Mouse (Mus musculus) CH12.LX (cell line): ENCODE data around the gene Zfp458. TPM values are rescaled to one million over a fixed set of nuclear protein-coding genes. Genes with fewer than 3 reads are reported as not detected.

Experiments
- DNase-seq: peaks from one replicate; pipeline ENCODE4 v3.0.0-alpha.2; 2013; ENCODE audit errors: extremely low read depth
- H3K27ac ChIP-seq: 2 replicates; pipeline ENCODE4 v1.5.1; 2012; ENCODE audit warnings: low read depth, mild to moderate bottlenecking, control low read depth, moderate library complexity; ENCODE audit not compliant: insufficient read depth
- H3K27me3 ChIP-seq: replicated peaks from 2 replicates; pipeline ENCODE3; 2012; ENCODE audit warnings: inconsistent platforms
- H3K36me3 ChIP-seq, 2 experiments: replicated peaks in 1 of 2; 2 replicates each; pipeline versions ENCODE3 to v1.6.1; 2012; ENCODE audit warnings: inconsistent platforms in 1 of 2, low read length in 1 of 2, mild to moderate bottlenecking in 1 of 2, mixed read lengths in 1 of 2, moderate library complexity in 1 of 2; ENCODE audit not compliant: control insufficient read depth in 1 of 2, insufficient read depth in 1 of 2
- H3K4me1 ChIP-seq, 2 experiments: 2 replicates each; pipeline ENCODE4 v1.6.1; 2012; ENCODE audit warnings: inconsistent platforms in 1 of 2, moderate library complexity in 1 of 2; ENCODE audit not compliant: insufficient read depth in 2 of 2, control insufficient read depth in 1 of 2
- H3K4me2 ChIP-seq: 2 replicates; pipeline ENCODE4 v1.6.1; 2012; ENCODE audit warnings: low read depth, mild to moderate bottlenecking, control low read depth; ENCODE audit not compliant: poor library complexity, insufficient read depth, severe bottlenecking
- H3K4me3 ChIP-seq, 3 experiments: fragments of 150-350 bp in 1 of 3; sonication (generic) in 1 of 3; replicated peaks in 1 of 3; 2 replicates each; pipeline versions ENCODE3 to v1.5.1; 2011 to 2012; ENCODE audit warnings: low read depth in 2 of 3, low read length in 2 of 3, mild to moderate bottlenecking in 2 of 3, moderate library complexity in 2 of 3, control low read depth in 1 of 3, improper control_type of control experiment in 1 of 3, inconsistent platforms in 1 of 3, mixed read lengths in 1 of 3; ENCODE audit not compliant: poor library complexity in 1 of 3
- H3K79me2 ChIP-seq: replicated peaks from 2 replicates; pipeline ENCODE4 v1.6.1; 2012; ENCODE audit warnings: mild to moderate bottlenecking, moderate library complexity; ENCODE audit not compliant: control insufficient read depth, poor library complexity, insufficient read depth, severe bottlenecking; ENCODE audit errors: extremely low read depth
- H3K9ac ChIP-seq: 2 replicates; pipeline ENCODE4 v1.6.1; 2012; ENCODE audit warnings: low read depth, mild to moderate bottlenecking, control low read depth, moderate library complexity; ENCODE audit not compliant: insufficient read depth
- H3K9me3 ChIP-seq: replicated peaks from 2 replicates; pipeline ENCODE3; 2012; ENCODE audit warnings: low read length, inconsistent platforms, mixed read lengths
- BHLHE40 ChIP-seq: IDR thresholded peaks from 2 replicates; pipeline ENCODE4 v1.6.1; 2011; ENCODE audit warnings: mild to moderate bottlenecking, low read depth, low read length, improper control_type of control experiment
- CHD1 ChIP-seq: IDR thresholded peaks from 2 replicates; pipeline ENCODE4 v1.6.1; 2012; ENCODE audit warnings: low read depth, low read length, improper control_type of control experiment, inconsistent platforms
- CTCF ChIP-seq, 2 experiments: IDR thresholded peaks in 1 of 2; conservative IDR thresholded peaks in 1 of 2; 2 replicates each; pipeline ENCODE4 v1.5.1; 2011 to 2012; ENCODE audit warnings: low read depth in 2 of 2, low read length in 2 of 2, improper control_type of control experiment in 1 of 2, inconsistent platforms in 1 of 2, mild to moderate bottlenecking in 1 of 2, moderate library complexity in 1 of 2
- E2F4 ChIP-seq: IDR thresholded peaks from 2 replicates; pipeline ENCODE4 v1.6.1; 2011; ENCODE audit warnings: low read depth, low read length, improper control_type of control experiment; ENCODE audit not compliant: insufficient replicate concordance
- ELF1 ChIP-seq: IDR thresholded peaks from 2 replicates; pipeline ENCODE4 v1.6.1; 2014; ENCODE audit warnings: low read depth, mild to moderate bottlenecking, inconsistent platforms, low read length, improper control_type of control experiment
- EP300 ChIP-seq: IDR thresholded peaks from 2 replicates; pipeline ENCODE4 v1.6.1; 2011; ENCODE audit warnings: low read length, improper control_type of control experiment
- ETS1 ChIP-seq: conservative IDR thresholded peaks from 2 replicates; pipeline ENCODE4 v1.6.1; 2012; ENCODE audit warnings: low read depth, mild to moderate bottlenecking, inconsistent platforms, low read length, improper control_type of control experiment, moderate library complexity
- GABPA ChIP-seq: IDR thresholded peaks from 2 replicates; pipeline ENCODE4 v1.6.1; 2012; ENCODE audit warnings: low read depth, low read length, improper control_type of control experiment, inconsistent platforms; ENCODE audit not compliant: insufficient replicate concordance
- HCFC1 ChIP-seq: IDR thresholded peaks from 2 replicates; pipeline ENCODE4 v1.6.1; 2012; ENCODE audit warnings: low read depth, mild to moderate bottlenecking, inconsistent platforms, low read length, improper control_type of control experiment
- IRF4 ChIP-seq: IDR thresholded peaks from 2 replicates; pipeline ENCODE4 v1.6.1; 2014; ENCODE audit warnings: low read depth, mild to moderate bottlenecking, inconsistent platforms, low read length, improper control_type of control experiment
- JUN ChIP-seq: IDR thresholded peaks from 2 replicates; pipeline ENCODE4 v1.6.1; 2011; ENCODE audit warnings: low read depth, mild to moderate bottlenecking, low read length, improper control_type of control experiment, moderate library complexity; ENCODE audit not compliant: insufficient read depth
- JUND ChIP-seq: conservative IDR thresholded peaks from 2 replicates; pipeline ENCODE4 v1.6.1; 2011; ENCODE audit warnings: low read depth, low read length, improper control_type of control experiment
- KAT2A ChIP-seq: IDR thresholded peaks from 2 replicates; pipeline ENCODE4 v1.6.1; 2012; ENCODE audit warnings: low read length, improper control_type of control experiment, inconsistent platforms; ENCODE audit not compliant: insufficient replicate concordance
- MAX ChIP-seq: IDR thresholded peaks from 2 replicates; pipeline ENCODE4 v1.6.1; 2011; ENCODE audit warnings: low read length, improper control_type of control experiment
- MAZ ChIP-seq: IDR thresholded peaks from 2 replicates; pipeline ENCODE4 v1.6.1; 2012; ENCODE audit warnings: low read depth, mild to moderate bottlenecking, inconsistent platforms, low read length, improper control_type of control experiment, moderate library complexity
- MXI1 ChIP-seq: IDR thresholded peaks from 2 replicates; pipeline ENCODE4 v1.6.1; 2011; ENCODE audit warnings: mild to moderate bottlenecking, low read depth, low read length, improper control_type of control experiment
- MYC ChIP-seq: IDR thresholded peaks from 2 replicates; pipeline ENCODE4 v1.6.1; 2011; ENCODE audit warnings: low read depth, mild to moderate bottlenecking, improper control_type of control experiment, low read length
- NELFE ChIP-seq: IDR thresholded peaks from 2 replicates; pipeline ENCODE4 v1.6.1; 2011; ENCODE audit warnings: low read depth, low read length, improper control_type of control experiment
- NRF1 ChIP-seq: IDR thresholded peaks from 2 replicates; pipeline ENCODE4 v1.6.1; 2014; ENCODE audit warnings: low read depth, mild to moderate bottlenecking, inconsistent platforms, low read length, improper control_type of control experiment, moderate library complexity
- PAX5 ChIP-seq: IDR thresholded peaks from 2 replicates; pipeline ENCODE4 v1.6.1; 2012; ENCODE audit warnings: low read length, inconsistent platforms, mixed read lengths
- POLR2A ChIP-seq: IDR thresholded peaks from 2 replicates; pipeline ENCODE4 v1.6.1; 2011; ENCODE audit warnings: low read depth, mild to moderate bottlenecking, improper control_type of control experiment, low read length
- POLR2AphosphoS2 ChIP-seq: IDR thresholded peaks from 2 replicates; pipeline ENCODE4 v1.6.1; 2011; ENCODE audit warnings: low read depth, low read length, improper control_type of control experiment
- RAD21 ChIP-seq: IDR thresholded peaks from 2 replicates; pipeline ENCODE4 v1.6.1; 2011; ENCODE audit warnings: low read depth, mild to moderate bottlenecking, low read length, improper control_type of control experiment, moderate library complexity
- SIN3A ChIP-seq: IDR thresholded peaks from 2 replicates; pipeline ENCODE4 v1.6.1; 2012; ENCODE audit warnings: low read length, improper control_type of control experiment, inconsistent platforms
- TBP ChIP-seq: conservative IDR thresholded peaks from 2 replicates; pipeline ENCODE4 v1.6.1; 2011; ENCODE audit warnings: low read depth, low read length, improper control_type of control experiment
- TCF12 ChIP-seq: IDR thresholded peaks from 2 replicates; pipeline ENCODE4 v1.6.1; 2014; ENCODE audit warnings: low read depth, mild to moderate bottlenecking, inconsistent platforms, low read length, improper control_type of control experiment
- UBTF ChIP-seq: IDR thresholded peaks from 2 replicates; pipeline ENCODE4 v1.6.1; 2012; ENCODE audit warnings: low read depth, mild to moderate bottlenecking, inconsistent platforms, low read length, improper control_type of control experiment, moderate library complexity
- USF1 ChIP-seq: IDR thresholded peaks from 2 replicates; pipeline ENCODE4 v1.6.1; 2014; ENCODE audit warnings: low read depth, mild to moderate bottlenecking, inconsistent platforms, low read length, improper control_type of control experiment
- ZC3H11A ChIP-seq: IDR thresholded peaks from 2 replicates; pipeline ENCODE4 v1.6.1; 2012; ENCODE audit warnings: low read depth, mild to moderate bottlenecking, inconsistent platforms, low read length, improper control_type of control experiment
- ZKSCAN1 ChIP-seq: IDR thresholded peaks from 2 replicates; pipeline ENCODE4 v1.6.1; 2012; ENCODE audit warnings: low read depth, inconsistent platforms, low read length, improper control_type of control experiment, borderline replicate concordance
- ZMIZ1 ChIP-seq: IDR thresholded peaks from 2 replicates; pipeline ENCODE4 v1.6.1; 2012; ENCODE audit warnings: low read depth, mild to moderate bottlenecking, inconsistent platforms, low read length, improper control_type of control experiment
- ZNF384 ChIP-seq: IDR thresholded peaks from 2 replicates; pipeline ENCODE4 v1.6.1; 2012; ENCODE audit warnings: low read depth, low read length, improper control_type of control experiment, inconsistent platforms
- dilution Hi-C: fragments of 300-500 bp; cut with MboI; formaldehyde crosslinking; loops from 2 replicates; pipeline ENCODE4 v1.14.3; 2020; ENCODE audit warnings: low sequenced_read_pairs; ENCODE audit not compliant: extremely low pct_unique_long_range_greater_than_20kb, extremely low pct_ligation_motif_present
- in situ Hi-C: fragments of 300-500 bp; cut with MboI; formaldehyde crosslinking; loops from 3 replicates; pipeline ENCODE4 v1.14.3; 2019; ENCODE audit warnings: low sequenced_read_pairs, low pct_ligation_motif_present, low pct_unique_long_range_greater_than_20kb, mixed read lengths
- polyA plus RNA-seq: library from polyadenylated mRNA; unstranded; fragments of >175 nt; gene quantifications from 2 replicates; pipeline ENCODE4 v1.2.1, GENCODE M21; 2012; ENCODE audit warnings: low read depth; ENCODE audit not compliant: insufficient read length
- total RNA-seq, 2 experiments: library from RNA; depleted of rRNA; stranded (reverse); fragments of 300-350 nt in 1 of 2; fragments of >200 nt in 1 of 2; gene quantifications; 2 replicates each; pipeline ENCODE4 v1.2.3; 2012 to 2014

The Zfp458 gene
- total and polyA plus RNA-seq, 3 experiments, result 1.6 to 3.3 (median 2.3) TPM

GRCm38 (mm10) chr13:67268568-67269369 lies 9.5 kb downstream of the Zfp458 start:
- dilution Hi-C loops (no loop called here), in situ Hi-C loops (no loop called here)
- Histone ChIP-seq H3K9ac (peak overlapping the region; percentile 81), H3K4me2 (peak overlapping the region; percentile 83), H3K4me3 (peak overlapping the region; percentile 70 to 99 (median 76)), H3K27ac (no peak overlapping the region), H3K36me3 (peaks cover 0 to 7% of the 10 kb centered on the region in 2 experiments), H3K9me3 (peaks cover 3% of the 10 kb centered on the region), H3K4me1 (peaks cover 0 to 7% of the 10 kb centered on the region in 2 experiments; a peak in 1 of 4 replicates), H3K27me3 (no peaks in the 10 kb centered on the region), H3K79me2 (0 out of 2 replicates have a peak, but pooled peaks cover 3% of the 10 kb centered on the region)
- TF ChIP-seq ELF1 (peak; percentile 98), UBTF (no peak), ZNF384 (no peak), JUND (peak; percentile 76), GABPA (peak; percentile 38; the same call in 1 of the 2 replicates), MAX (peak; percentile 65), RAD21 (no peak), ZMIZ1 (no peak), EP300 (no peak), E2F4 (no peak), JUN (peak; percentile 68), CHD1 (no peak), PAX5 (no peak), CTCF (conservative IDR thresholded peaks at IDR 0.05 in 1 of 2, IDR thresholded peaks at IDR 0.05 in 1 of 2; ENCODE audit: low read depth in 2 of 2, low read length in 2 of 2) (no peak), NRF1 (no peak), POLR2A (peak; percentile 60), ZC3H11A (no peak), TCF12 (peak; percentile 58; the same call in 1 of the 2 replicates), NELFE (peak; percentile 70; the same call in 1 of the 2 replicates), POLR2AphosphoS2 (no peak), MAZ (no peak), ETS1 (peak; percentile 23; the same call in 1 of the 2 replicates), MXI1 (peak; percentile 58; the same call in 1 of the 2 replicates), USF1 (no peak), ZKSCAN1 (peak; percentile 98), KAT2A (peak; percentile 92), SIN3A (peak; percentile 91), HCFC1 (peak; percentile 96), TBP (peak; percentile 84), BHLHE40 (no peak), IRF4 (0 out of 2 replicates have a peak, but pooled peaks have one; percentile 24), MYC (peak; percentile 45; the same call in 1 of the 2 replicates)
- peak; percentile 89 for DNase-seq
